Mouse (Mus musculus) lung, adult 18-20 months (tissue): ENCODE data around the gene Dkc1.

ENCODE experiments used
- DNase-seq, 2 experiments: peaks; one replicate each; pipeline ENCODE4 v3.0.0; 2022; ENCODE audit warnings: mixed read lengths in 2 of 2

Dkc1 gene

DNA sequence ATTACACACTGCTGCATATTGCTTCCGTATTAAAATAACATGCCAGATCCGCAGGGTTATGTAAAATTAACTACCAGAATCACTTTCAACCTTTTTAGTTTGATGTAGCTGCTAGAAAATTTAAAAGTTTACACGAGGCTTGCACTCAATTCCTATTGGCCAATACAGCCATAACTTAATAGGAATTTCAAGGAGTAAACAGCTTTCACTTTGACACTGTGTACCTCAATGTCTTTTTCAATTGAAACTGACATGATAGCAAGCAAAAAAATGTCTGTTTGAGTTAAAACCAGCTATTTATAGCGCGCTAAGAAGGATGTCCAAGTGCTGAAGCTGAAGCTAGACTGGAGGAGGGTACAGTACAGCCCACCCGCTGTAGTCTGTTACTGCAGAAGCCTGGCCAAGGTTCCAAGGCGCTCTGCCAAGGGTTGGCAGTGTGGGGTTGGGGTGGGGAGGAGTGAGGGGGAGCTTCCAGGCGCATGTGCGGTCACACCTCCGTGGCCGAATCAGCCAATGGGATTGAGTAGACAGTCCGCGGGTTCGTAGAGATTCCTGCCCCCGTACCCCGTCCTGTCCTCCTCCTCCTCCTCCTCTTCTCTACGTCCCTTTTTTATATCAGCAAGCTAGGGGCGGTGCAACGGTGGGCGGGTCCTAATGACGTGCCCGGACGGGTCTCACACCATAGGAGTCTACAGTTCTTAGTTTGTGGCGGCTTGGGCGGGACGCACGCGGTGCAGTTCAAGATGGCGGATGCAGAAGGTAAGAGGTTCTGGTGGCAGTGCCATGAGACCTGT is at the start of gene Dkc1:
Gene Dkc1, plus strand, starts transcription at position 486 of the 794 bp plus-strand sequence.
- DNase-seq = peak; percentile 96 to 97

DNA sequence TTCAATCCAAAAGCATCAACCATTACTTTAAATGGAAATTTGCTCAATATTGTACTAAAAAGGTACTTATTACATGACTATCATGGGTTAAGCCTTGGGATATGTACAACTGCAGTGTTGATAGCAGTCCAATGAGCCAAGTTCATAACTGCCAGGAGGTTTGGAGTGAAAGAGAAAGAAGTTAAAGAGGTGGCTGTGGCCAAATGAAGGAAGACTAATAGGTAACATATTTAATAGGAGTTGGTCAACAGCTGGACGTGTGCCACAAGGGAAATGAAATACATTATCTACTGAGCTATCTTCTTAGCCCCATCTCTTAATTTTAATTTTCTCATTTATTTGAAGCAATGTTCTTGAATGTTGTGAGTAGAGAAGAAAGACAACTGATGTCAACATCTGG is 49.7 kb upstream of the Dkc1 start:
- no peak for DNase-seq

DNA sequence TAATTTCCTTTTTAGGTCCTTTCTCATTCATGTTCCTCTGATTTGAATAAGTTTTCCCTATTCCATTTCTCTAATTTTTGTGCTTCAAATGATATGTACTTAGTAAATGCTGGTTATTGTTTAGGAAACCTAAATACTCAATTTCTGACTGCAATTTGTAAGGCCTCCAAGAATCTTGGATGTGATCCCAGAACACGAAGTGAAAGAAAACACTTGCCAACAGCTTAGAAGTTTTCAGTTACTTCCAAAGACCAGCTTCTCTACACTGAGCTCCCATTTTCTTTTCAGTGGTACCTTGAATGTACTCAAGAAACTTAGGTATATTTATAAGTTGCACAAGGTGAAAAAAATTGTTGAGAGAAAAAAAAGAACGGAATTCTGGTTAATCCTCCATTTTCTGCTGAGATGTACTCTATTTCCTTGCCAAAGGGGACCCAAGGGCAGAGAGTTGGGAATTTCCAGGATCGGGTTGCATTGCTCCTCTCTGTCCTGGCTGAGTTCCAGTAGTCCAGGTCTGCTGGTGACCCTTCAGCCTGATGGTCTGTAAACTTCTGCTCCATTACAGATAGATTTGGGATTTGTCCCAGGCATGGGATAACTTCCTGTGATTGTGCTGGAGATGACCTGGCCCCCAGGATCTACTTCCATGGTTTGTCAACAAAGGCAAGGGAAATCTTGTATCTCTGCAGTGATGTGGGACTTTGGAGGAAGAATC is 48.6 kb upstream of the Dkc1 start:
- peak in 1 of 2 experiments; percentile 34 for DNase-seq

DNA sequence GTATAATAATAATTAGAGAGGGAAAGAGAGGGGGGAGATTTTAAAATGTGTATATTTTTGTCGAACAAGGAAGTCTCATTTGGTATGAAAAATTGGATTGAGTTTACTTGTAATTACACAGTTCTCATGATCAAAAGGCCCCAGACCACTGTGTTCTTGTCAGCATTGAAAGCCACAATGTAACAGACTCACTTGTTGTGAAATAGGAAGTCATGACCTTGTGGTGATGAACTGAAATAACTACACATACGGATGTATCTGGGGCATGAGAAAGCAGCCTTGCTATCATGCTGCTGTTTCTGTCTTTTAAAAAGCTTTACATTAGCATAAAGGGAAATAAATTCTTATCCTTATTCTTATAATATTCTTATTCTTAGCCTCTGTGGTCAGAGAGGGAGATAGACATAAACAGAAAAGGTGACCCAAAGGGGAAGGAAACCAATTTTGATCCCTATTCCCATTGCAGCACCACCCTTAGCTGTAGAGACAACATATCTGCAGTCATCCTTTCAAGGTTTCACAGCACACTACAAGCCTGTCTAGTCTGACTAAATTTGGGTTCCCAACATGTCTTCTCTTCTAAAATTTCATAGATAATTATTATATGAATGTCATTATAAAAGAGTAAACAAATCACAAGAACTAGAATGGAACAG is 39.4 kb upstream of the Dkc1 start:
- no peak for DNase-seq

DNA sequence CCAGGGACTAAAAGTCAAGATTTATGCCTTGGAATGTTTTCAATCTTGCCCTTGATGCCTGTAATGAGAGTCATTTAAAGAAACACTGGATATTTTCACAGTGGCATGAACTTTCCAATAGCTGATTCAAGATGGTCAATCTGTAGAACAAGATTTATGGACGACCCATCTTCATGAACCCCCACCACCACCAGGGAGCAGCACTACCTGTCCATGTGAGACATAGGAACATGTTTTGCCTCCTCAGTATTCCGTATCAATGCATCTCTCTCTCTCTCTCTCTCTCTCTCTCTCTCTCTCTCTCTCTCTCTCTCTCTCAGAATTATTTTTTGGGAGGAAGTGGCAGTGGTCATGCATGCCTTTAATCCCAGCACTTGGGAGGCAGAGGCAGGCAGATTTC is 13.3 kb upstream of the Dkc1 start:
- peak in 1 of 2 experiments; percentile 4 for DNase-seq

DNA sequence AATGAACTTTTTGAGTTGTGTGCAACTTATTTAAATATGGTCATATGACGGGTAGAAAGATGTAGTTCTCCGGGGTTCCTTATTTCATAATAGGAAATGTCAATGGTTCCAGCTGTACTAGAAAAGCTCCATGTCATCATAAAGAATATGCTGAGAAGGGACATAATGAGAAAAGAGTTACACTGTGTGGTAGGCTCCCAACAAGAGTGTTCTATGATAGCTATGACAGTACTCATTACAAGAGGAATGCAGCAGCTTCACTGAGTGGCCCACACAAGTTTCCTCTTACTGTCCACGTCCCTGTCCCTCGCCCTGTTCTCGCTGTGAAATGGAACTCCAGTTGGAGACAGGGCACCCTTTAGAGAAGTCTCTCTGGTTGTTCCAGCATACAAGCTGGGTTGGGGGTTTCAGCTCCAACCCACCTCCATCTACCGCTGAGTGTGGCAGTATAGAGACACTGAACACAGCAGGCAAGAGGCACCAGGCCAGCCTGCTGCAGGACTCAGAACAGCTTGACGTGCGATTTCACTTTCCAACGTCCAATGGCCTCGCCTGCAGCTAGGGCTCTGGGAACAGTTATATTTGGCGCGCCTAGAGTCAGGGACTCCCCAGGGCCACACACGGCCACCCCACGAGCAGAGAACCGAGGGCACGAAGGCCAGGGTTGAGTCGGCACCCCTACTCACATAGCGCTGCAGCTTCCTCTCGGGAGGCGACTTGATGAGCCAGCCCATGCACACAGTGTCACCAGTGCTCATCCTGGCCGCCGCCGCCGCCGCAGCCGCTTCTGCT is 11.5 kb upstream of the Dkc1 start:
- peak in 1 of 2 experiments; percentile 5 for DNase-seq

DNA sequence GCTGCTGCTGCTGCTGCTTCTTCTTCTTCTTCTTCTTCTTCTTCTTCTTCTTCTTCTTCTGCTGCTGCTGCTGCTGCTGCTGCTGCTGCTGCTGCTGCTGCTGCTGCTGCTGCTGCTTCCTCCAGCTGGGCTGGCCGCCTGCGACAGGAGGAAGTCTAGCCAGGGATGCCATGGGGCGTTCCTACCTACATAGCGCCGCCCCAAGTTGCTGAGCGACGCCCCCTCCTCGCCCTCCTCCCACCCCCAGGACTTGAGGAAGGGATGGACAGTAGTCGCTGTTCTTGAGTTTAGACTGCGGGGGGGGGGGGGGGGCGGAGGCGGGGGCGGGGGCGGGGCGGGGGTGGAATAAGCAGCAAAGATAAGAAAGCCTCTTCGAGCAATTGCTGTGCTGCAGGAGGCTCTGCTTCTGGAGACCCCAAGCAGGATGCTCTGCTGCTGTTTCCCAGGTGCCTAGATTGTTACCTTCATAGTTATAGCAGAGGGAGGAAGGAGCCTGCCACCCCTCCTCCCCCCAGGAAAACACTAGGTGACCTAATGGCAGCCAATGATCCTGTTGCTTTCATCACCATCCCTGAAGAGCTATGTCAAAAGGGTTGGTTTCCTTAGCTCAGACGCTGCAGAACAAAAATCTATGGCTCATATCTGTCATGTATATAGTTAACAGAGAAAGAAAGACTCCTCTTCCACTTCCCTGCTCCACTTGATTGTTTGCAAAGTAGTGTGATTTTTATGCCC is 10.7 kb upstream of the Dkc1 start, which contains the start of gene Gab3:
Gene Gab3, minus strand, starts transcription at position 685 of the 735 bp plus-strand sequence.
- DNase-seq = peak; percentile 64 to 71

DNA sequence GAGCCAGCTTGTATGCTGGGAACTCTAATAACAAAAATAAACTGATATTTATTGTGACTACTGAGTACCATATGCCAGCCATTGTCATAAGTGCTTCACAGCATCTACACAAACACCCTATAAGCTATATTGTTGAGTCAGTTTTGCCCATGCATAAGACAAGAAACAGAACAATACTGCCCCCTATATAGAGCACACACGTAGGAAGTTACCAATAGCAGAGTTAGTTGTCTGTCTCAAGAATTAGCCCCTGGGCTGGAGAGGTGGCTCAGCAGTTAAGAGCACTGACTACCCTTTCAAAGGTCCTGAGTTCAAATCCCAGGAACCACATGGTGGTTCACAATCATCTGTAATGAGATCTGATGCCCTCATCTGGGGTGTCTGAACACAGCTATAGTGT is 10.0 kb upstream of the Dkc1 start:
- no peak for DNase-seq

DNA sequence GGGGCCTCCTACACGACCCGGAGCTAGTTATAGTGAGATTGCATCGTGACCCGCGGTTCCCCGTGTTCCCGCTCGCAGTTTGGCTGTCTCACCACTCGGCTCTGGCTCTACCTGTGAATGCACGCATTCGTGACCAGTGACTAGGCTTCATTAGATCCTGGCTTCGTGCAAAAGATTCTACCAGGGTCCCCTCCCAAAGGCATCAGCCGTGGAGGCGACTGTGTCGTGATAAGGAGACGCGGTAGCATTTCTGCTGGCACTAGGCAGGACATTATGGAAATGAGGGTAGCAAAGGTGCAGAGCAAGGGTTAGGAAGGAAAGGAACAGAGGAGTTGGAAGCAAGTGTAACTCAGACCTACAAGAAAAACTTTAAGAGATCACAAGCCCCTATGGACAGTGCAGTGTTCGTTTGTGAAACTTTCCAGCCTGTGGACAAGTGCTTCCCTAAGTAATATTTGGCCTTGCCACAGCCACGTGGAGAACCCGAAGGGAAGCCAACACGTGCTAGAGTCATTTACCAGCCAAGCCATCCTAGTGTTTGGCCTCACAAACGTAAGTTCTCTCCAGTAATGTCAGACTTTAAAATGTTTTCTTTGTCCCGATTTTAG is 613 bp downstream of the Dkc1 start:
- no peak for DNase-seq

DNA sequence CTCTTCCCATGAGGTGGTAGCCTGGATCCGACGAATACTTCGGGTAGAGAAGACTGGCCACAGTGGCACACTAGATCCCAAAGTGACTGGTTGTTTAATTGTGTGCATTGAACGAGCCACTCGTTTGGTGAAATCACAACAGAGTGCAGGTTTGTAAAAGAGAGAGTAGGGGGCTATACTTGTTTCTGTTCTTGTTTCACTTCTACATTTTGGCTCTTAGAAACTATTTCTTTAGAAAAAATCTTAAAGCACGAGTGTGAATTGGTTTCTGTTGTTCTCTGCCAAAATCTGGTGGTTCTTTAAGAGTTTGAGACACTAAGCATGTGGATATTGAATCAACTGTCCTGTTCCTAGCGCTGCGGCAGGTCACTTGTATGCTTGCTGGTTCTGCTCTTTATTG is 3.1 kb downstream of the Dkc1 start:
- DNase-seq = no peak

DNA sequence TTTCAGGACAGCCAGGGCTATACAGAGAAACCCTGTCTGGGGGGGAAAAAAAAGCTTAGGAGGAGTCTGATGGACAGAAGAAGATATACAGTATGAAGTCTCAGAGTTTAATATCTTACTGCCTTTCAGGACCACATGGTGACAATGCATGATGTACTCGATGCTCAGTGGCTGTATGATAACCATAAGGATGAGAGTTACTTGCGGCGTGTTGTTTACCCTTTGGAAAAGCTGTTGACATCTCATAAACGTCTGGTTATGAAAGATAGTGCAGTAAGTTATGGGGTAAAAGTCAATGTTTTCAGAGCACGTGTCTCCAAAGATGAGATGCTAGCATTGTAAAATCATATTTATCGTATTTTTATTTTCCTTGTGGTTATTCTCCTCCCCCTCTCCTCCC is 6.6 kb downstream of the Dkc1 start:
- DNase-seq = no peak

DNA sequence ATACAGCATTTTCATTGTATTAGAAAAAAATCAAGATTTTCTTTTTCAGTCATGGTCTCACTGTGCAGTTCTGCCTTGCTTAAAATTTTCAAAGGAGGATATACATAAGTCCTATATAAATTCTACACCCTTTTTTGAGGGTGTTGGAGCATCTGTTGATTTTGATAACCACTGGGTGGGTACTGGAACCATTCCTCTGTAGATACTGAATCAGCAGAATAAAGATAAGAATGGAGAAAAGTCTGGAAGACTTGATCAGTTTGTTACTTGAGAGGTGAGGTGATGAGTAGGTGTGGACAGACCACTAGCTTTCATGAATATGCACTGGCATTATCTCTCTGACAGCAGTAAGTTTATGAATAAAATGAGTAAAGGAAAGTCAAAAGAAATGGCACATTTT is 19.9 kb downstream of the Dkc1 start:
- DNase-seq = no peak

DNA sequence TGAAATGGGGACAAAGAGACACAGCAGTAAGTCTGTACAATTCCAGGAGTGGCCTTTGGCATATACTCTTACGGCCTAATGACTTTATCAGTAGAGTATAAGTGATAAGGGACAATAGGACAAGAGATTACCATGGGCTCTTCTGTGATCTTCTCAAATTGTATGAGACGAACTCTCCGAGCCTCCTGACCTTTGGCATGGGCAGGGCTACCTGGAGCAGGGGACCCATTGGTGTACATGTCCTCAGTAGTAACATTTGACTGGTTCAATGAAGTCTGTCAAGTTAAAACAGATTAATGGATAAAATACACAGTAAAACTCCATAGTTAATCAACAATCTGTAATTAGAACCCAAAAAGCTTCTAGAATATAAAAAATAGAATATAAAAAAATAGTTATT is 30.0 kb downstream of the Dkc1 start:
- DNase-seq = no peak

DNA sequence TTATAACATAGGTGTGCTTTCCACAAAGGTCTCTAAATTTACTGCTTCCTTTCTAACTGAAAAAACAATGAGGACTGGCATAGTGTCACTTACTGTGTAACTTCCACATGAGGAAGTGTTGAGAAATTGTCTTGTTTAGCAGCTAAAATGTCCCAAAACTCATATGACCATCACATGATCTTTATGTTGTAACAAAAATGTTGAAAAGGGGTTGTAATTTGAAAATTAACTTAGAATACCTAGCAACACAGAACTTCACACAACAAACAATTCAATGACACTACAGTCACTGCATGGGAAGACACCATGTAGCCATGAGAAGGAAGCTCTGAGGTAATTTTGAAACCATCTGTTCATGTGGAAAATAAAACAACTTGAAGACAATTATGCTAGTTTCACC is 31.2 kb downstream of the Dkc1 start:
- DNase-seq = no peak

DNA sequence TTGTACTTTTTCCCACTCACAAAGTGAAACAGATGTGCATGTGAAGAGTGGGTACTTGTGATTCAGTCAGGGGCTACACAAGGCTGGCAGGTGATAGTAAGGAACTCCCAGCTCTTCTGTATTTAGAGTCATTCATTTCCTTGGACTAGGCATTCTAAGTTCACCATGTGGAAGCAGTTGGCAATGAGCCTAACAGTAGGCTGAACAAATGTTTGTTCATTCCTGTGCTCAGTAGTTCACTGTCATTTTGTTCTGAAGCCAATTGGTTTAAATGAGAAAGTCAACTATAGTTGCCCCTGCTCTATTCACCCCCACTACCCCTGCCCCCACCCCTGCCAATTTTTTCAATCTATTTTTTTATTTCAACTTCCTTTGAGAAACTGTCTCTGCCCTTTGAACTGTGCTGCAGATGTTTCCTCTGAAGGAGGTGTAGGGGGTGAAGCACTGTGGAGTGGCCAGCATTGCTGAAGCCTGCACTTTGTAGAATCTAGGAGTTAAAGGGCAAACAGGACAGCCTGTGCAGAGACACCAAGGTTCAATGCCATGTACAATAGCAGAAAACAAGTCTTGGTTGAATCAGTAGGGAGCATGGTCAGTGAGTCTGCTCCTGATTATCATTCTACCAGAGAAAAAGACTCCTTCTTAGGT is 32.8 kb downstream of the Dkc1 start:
- peak in 1 of 2 experiments; percentile 19 for DNase-seq

DNA sequence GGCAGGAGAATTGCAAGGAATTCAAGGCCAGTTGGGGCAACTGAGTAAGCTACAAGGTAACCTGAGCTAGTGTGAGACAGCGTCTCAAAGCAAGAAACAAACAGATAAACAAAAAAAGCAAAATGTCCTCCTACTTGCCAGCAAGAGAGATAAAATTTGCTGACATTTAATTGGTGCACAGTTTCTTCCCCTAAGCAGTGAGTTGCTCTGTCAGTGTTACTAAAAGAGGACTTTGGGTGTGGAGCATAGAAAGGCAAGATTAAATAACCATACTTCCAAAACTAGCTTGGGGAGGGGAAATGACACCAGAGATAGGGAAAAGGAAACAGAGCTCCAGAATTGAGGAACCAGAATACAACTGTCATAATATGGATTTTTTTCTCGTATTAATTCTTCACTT is 33.8 kb downstream of the Dkc1 start:
- no peak for DNase-seq

DNA sequence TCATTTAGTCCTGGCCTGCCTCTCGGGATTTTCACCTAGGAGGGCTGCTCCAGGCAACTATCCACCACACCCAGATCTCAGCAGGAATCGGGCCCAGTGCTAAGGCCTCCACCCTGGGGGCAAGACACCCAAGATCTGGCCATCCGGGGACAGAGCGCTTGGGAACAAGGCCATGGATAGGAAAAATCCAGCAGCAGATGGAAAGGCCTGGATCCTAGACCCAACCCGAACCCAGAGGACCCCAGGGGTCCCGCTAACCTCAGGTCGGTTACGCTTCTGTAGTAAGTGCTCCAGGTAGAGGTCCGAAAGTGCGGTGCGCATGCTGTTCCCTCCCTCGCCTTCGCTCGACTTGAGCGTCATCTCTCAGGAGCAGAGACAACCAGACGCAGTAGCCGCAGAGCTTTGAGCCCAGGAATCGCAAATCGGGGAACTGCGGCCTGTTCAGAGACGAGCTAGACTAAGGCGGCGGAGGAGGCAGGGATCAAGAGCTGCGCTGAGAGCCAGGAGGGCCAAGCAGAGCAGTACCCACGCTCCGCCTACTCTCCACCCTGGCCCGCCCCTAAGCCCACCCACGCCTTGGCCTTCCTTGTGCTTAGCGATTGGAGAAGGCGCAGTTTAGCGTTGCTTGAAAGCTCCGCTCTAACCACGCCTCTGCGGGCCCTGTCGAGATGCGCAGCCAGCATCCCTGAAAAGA is 35.0 kb downstream of the Dkc1 start, which contains the start of gene Mpp1:
Gene Mpp1, minus strand, starts transcription at position 550 of the 694 bp plus-strand sequence.
- DNase-seq = peak; percentile 85 to 89

DNA sequence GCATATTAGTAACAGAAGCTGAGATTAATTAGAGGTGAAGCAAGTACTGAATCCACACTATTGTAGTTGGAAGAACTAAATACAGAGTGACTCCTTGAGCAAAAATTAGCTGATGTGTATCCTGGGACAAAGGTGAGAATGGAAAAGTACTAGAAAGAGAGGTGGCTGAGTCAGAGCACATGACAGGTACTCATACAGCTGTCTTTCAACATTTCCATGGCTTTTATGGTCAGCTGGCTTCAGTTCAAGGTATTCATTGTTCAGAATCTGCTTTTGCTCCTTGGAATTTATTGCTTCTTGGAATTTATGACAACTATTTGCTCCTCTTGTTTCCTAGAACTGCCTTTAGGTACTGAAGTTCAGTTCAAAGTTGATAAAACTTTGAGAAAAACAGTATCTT is 41.3 kb downstream of the Dkc1 start:
- no peak for DNase-seq

DNA sequence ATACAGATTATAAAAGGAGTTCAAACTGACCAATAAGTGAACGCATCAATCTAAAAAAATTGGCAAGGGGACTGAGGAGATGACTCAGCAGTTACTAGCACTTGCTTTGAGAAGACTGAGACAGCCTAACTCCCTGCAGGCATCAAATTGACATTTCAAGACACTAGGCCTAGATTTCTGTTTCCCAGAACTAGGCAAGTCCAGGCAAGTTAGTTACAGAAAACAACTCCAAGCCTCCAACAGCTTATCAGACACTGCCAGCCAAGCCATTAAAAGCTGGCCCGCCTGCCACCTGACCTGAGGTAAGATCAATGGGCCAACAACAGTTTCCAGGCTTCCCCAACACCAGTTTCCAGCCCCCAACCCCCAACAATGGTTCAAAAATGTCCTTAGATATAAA is 42.1 kb downstream of the Dkc1 start:
- no peak for DNase-seq

DNA sequence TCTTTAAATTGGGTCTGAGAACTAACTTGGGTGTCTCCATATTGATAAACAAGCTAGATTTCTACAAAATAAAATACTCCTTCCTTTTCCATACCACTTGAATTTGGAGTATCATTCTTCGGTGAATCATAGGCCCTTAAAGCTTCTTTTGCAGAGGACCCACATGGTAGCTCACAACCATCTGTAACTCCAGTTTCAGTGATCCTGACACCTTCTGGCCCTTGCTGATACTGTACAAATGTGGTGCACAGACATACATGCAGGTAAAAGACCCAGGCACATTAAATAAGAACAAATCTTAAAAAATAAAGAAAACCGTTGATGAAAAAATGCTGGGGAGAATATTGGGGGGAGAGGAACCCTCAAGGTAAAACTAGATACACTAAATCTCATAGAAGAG is 42.5 kb downstream of the Dkc1 start:
- no peak for DNase-seq
